Mouse (Mus musculus) urinary bladder, adult 18-20 months (tissue): ENCODE results near the gene Dock4.
A peak's percentile ranks its signal among the peaks of the same experiment; 100 is the strongest.

ENCODE experiments used
- DNase-seq, 2 experiments: peaks; one replicate each; pipeline ENCODE4 v3.0.0; 2022; ENCODE audit warnings: low spot score in 2 of 2, mixed read lengths in 2 of 2

Dock4 gene

DNA sequence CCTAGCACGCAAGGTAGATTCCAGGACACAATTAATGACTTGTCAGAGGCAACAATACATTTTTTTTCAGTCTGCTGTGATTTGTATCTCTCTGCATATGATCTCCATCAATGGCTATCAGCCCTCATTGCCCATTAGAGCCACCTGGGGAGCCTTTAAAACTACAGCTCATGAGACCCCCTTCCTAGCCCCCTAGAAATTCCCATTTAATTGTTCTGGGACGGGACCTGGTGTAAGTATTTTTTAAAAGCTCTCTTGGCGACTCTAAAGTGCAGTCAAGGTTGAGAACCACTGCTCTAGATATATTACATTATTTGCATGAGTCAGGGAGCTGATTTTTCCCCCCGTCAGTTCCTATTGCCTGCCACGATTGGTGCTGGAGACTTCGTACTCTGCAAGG is 200.1 kb downstream of the Dock4 start:
- DNase-seq, result no peak

DNA sequence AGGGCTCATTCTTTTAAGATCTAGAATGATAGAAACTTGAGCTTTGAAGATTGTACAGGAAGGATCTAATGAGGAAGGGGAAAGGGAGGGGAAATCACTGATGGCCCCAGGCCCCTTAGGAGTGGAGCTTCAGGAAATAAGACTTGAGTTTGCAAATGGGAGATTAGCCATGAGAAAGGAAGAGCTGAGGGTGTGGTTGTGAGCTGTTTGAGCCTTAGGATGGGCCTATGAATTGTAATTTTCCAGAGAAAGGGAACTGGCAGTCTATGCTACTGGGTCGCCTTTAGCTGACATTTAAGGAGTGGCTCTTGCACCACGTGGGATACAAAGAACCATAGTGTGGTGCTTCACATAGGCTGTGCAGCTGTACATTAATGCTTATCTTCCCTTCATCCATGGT is 208.6 kb downstream of the Dock4 start:
- no peak for DNase-seq

- DNase-seq, result no peak
These were observed 210.1 kb downstream of the Dock4 start for GRCm38 (mm10) chr12:40655861-40656260.

GRCm38 (mm10) chr12:40656438-40656837 is 210.7 kb downstream of the Dock4 start:
- no peak for DNase-seq

DNA sequence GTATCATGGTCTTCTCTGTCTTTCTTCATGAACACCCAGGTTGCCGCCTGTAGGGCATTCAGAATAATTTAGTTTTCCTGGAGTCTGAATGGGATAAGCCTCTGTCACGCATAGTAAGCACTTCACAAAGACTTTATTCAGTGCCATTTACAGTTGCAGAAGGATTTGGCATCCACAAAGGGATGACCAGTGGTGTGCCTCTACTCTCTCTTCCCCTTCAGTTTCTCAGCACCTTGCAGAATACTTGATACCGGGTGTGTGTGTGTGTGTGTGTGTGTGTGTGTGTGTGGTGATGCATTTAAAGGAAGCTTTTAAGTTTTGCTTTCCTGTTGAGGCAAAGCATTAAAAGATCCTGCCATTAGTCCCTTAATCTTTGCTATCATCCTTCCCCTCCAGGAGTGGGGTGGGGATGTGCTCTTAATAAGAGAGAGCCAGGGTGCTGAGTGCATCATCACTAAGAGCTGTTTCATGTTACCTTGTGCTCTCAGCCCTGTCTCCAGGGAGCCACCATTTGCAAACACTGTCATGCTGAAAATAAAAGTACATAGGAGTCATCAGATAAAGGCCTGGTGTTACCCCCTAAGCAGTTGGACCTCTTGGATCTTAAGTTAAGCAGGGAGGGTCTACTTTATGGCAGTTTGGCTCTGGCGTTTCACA is 211.6 kb downstream of the Dock4 start:
- DNase-seq, result no peak

DNA sequence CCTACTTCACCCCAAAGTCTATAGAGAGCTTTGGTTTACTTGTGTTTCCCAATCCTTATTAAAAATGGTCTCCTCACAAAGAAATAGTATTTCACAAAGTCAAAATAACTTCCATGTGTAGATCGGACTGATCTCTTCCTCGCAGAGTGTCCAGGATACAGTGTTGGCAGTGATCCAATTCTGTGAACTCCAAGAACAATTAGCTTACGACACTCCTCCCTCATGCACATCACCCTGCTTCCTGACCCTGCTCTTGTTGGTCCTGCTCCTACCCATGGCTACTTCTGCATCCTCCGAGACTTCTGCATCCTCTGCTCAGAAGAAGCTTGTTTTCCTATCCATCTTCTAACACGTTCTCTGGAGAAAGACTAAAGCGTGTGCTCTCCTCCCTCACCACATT is 213.9 kb downstream of the Dock4 start:
- DNase-seq, result no peak

DNA sequence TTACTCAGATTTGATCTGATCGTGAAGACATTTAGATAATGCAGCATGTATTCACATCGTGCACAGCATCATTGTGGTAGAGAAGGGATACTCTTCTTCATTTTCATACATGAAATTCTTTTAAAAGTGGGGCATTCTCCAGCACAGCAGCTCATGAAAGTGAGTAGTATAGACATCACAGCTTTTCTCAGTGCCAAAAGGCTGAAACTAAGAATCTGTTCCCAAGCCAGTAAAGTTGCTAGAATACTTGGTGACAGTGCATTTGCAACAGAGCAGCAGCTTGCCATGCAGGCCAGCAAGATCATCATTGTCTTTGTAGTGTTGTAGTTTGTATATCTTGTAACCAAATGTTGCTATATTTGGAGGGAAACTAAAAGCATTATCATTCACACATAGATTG is 223.7 kb downstream of the Dock4 start:
- no peak for DNase-seq

GRCm38 (mm10) chr12:40670766-40671165 is 225.0 kb downstream of the Dock4 start:
- DNase-seq, result no peak

DNA sequence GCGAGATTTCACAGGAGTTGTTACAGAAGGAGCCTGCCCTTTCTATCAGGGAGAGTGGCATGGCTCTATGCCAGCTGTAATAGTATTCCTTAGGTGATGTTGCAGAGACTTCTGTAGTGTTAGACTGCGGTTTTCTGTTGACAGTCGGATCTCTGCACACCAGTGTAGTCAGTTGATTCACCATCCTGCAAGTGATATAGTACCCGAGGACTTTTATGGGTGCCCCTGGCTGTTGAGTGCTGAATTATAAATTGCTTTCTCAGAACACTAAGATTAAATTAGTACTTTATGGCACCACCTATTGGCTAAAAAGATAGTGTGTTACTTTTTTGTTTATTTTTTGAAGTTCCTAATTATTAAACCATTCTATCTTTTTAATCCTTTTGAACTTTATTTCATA is 234.0 kb downstream of the Dock4 start:
- DNase-seq, result no peak

GRCm38 (mm10) chr12:40680551-40680950 is 234.8 kb downstream of the Dock4 start:
- peak in 1 of 2 experiments; percentile 8 for DNase-seq

GRCm38 (mm10) chr12:40691444-40691843 is 245.7 kb downstream of the Dock4 start:
- DNase-seq, result no peak

- no peak for DNase-seq
These were observed 248.4 kb downstream of the Dock4 start for GRCm38 (mm10) chr12:40694082-40694721.

DNA sequence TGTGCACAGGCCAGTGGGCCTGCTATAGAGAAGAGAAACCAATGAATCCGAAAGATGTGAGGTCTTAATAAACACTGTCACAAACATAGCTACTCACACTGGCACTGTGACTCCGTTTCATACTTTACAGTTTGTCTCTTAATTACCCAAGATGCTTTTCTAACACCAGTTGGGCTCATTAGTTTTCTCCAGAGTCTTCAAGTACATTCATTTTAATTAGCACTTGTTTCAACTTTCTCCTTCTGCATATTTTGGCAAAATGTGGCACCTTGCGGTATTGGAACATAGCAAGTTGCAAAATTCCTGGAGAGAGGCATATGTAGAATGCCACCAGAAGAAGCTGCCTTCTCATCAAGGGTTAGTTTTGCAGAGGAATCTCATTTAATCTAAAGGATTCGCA is 252.6 kb downstream of the Dock4 start:
- DNase-seq, result no peak

GRCm38 (mm10) chr12:40702233-40702792 is 256.6 kb downstream of the Dock4 start:
- no peak for DNase-seq

DNA sequence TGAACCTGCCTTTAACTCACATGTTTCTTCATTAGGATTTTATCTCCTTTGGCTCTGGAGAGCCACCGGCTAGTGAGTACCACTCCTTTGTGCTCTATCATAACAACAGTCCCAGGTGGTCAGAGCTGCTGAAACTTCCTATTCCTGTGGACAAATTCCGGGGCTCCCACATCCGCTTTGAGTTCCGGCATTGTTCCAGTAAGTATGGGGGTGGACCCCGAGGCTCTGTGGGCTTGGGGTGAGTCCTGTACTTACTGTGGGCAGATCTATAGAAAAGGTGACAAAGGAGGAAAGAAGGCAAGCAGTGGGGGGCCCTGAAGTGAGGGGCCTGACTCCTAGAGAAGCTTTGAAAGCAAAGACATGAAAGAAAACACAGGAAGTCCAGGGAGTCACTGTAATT is 258.5 kb downstream of the Dock4 start:
- DNase-seq, result no peak

- no peak for DNase-seq
These were observed 261.4 kb downstream of the Dock4 start for GRCm38 (mm10) chr12:40707108-40707507.

DNA sequence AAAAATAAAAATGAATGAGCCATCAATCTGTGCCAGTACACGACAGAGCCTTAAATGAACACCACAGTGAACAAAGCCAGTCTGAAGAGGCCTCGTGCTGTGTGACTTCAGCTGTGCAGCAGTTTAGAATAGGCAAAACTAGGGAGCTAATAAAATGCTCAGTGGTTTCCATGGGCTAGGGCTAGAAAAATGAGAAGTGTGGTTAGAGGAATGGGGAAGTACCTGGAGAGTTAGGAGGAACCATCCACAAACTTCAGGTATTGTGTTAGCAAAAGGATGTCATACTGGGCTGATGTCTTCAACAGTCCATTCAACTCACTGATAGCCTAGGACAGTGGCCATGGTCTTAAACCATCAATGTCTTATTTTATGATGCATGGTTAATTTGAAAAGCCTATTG is 263.3 kb downstream of the Dock4 start:
- no peak for DNase-seq

- DNase-seq, result peak in 1 of 2 experiments; percentile 5
These were observed 266.5 kb downstream of the Dock4 start for GRCm38 (mm10) chr12:40712235-40712634.

DNA sequence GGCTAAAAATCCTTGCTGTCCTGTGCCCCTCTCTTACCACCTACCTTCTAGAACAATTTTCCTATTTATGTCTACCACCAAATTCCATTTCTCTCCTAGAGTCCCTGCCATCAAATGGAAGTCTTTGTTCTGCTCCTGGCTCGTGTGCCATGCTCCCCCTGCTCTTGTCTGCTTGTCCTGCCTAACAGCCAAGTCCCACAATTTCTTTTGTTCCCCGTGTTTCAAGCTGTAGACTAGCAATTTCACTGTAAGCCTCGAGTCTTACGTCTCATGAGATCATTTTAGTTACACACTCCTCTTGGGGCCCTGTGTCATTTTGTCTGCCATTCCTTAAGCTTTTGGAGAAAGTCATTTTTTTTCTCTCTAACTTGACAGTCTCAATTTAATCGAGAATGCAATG is 268.5 kb downstream of the Dock4 start:
- no peak for DNase-seq

DNA sequence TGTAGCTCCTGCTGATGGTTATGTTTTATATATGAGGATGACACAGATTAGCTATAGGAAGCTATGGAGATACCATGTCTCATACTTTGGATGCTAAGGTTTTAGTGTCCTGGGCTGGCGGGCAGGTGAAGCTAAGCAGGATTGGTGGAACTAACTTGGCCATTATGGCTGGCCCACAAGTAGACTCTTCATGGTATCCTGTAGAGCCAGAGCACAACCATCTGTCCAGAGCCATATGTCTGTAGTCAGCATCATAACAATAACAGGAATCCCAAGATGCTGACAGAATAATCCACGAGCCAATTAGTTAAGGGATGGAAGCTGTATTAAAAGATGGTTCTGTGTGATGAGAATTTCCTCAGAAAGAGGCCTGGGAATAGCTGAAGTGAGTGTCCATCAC is 269.4 kb downstream of the Dock4 start:
- DNase-seq, result no peak

DNA sequence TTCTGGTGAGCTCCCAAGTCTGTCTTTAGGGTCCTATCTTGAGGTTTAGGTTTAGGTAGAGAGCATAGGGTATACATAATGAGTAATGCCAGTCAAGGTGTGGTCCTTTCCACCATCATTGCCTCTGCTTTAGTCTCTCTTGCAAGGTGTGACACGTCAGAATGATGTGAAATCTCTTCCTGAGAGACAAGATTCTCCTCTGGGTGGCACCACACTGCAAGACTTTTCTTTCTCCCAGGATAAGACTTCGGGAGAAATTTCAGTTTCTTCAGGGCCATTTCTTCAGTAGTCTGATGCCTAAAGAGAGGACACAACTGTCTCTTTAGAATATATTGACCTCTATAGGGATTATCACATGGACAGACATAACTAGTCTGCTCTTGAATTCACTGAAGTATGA is 282.6 kb downstream of the Dock4 start:
- no peak for DNase-seq

DNA sequence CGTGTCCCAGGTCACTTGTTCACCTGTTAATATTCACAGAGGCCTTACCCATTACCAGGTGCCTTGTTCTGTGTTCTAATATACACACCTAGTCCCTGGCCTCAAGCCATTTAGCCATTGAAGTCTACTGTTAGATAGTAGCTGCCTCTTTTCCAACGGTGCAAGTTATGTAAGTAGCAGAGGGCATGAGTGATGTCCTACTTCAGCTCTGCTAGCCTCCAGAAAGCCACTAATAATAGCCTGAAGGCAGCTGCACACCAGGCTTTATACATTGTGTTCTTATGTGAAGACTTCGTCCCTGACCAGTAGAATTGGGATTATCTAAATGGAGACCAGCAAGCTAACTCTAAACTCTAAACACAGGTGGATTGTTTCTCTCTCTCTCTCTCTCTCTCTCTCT is 285.0 kb downstream of the Dock4 start:
- DNase-seq, result no peak

DNA sequence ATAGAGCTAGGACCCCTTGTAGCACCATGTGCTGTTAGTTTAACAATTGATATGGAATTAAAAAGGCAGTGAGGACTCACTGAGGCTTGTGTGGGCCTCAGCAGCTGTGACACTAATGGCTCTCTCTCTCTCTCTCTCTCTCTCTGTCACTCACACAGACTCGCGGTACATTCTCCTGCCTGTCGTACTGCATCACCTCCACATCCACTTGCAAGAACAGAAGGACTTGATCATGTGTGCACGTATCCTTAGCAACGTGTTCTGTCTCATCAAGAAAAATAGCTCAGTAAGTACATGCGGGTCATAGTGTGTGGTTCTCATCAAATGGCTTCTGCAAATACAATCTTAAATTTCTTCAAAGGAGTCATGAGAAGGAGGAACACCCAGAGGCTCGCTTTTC is 299.7 kb downstream of the Dock4 start:
- DNase-seq, result no peak
